Mouse (Mus musculus) layer of hippocampus, postnatal 14 days (tissue): ENCODE measurements around the gene Krtap1-4. TPM values are rescaled to one million over a fixed set of nuclear protein-coding genes. Genes with fewer than 3 reads are reported as not detected.
"Not testable (repeated sequence)": the region's sequence is repeated elsewhere in the genome, so short reads cannot be mapped to it uniquely, and the experiment has no call there.

Experiments used
- DNase-seq, 2 experiments: peaks; one replicate each; pipeline ENCODE4 v3.0.0; 2021 to 2022; ENCODE audit warnings: low spot score in 2 of 2, mixed read lengths in 1 of 2
- long read RNA-seq, 2 experiments: library from polyadenylated mRNA; stranded (forward); transcript quantifications; one replicate each; pipeline ENCODE4 v2.0.0; 2021
- total RNA-seq, 2 experiments: library from RNA; stranded (reverse); gene quantifications; 2 replicates each; pipeline ENCODE4 v1.2.3; 2021

Krtap1-4 gene
- total RNA-seq, result not detected
- long read RNA-seq, experiment 1, result 0 reads
- long read RNA-seq, experiment 2, result 0 reads

DNA sequence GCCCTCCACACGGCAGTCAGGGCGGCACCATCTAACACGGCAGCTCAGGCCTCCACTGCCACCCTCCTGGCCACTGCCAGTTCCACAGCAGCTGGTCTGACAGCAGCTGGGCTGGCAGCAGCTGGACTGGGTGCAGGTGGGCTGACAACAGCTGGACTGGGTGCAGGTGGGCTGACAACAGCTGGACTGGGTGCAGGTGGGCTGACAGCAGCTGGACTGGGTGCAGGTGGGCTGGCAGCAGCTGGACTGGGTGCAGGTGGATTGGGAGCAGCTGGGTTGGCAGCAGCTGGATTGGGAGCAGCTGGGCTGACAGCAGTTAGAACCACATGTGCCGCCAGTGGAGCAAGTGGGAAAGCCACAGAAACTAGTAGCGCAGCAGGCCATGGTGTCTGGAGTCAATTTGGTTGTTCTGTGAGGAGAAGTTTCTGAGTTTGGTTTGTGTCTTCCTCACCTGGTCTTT, at the start of gene Krtap1-4:
TSS of gene Krtap1-4 (minus strand) at position 410 of the 460 bp plus-strand sequence.
- DNase-seq, result no peak

DNA sequence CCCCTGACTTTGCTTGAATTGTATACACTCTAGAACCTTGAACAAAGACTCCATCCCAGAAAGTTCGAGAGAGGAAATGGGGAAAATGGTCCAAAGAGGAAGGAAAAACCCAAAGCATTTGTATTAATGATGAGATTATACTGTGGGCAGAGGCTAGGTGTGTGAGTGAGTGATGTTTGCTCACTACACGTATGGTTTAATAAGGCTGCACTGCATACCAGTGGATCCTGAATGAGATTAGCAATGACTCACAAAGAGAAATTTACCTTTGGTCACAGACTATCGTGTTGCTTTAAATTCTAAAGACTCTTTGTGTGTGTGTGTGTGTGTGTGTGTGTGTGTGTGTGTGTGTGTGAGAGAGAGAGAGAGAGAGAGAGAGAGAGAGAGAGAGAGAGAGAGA, 47.4 kb upstream of the Krtap1-4 start:
- DNase-seq, result no peak

DNA sequence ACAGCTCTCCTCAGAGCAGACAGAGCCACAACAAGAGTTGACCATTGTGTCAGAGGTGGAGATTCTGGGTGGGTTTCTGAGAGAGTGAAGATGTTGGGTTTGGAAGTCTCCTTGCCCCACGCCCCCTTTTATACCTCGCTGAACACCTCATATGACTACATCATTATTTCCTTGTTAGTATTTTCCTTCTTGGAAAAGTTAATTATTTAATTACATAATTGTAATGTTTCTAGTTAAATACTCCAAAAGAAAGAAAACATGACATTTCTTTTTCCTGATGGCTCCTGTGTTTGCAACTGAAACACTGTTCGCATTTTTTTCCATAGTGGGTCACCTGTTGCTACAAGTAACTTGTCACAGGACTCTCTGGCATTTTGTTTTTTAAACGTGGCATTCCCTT, 44.7 kb upstream of the Krtap1-4 start, which contains the start of gene Krtap4-1:
TSS of gene Krtap4-1 (minus strand) at position 101 of the 400 bp plus-strand sequence.
- no peak for DNase-seq

DNA sequence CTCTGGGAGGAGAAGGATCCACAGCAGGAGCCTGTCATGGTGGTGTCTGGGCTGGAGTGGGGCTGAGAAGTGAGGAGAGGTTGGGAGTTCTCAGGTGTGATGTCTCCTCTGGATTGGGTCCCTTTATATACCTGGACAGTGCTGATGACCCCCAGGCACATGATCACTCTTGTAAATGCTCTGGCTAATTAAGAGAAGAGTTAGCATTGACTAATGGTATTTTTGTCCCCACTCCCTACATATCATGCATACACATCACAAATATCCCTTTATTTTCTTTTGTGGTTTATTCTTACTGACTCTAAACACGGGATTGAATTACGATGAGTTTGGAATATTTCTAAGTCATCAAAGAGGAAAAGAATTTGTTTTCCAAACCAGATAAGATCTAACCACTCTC, 36.9 kb upstream of the Krtap1-4 start, which contains the start of gene Gm11562:
TSS of gene Gm11562 (minus strand) at position 101 of the 400 bp plus-strand sequence.
- no peak for DNase-seq

DNA sequence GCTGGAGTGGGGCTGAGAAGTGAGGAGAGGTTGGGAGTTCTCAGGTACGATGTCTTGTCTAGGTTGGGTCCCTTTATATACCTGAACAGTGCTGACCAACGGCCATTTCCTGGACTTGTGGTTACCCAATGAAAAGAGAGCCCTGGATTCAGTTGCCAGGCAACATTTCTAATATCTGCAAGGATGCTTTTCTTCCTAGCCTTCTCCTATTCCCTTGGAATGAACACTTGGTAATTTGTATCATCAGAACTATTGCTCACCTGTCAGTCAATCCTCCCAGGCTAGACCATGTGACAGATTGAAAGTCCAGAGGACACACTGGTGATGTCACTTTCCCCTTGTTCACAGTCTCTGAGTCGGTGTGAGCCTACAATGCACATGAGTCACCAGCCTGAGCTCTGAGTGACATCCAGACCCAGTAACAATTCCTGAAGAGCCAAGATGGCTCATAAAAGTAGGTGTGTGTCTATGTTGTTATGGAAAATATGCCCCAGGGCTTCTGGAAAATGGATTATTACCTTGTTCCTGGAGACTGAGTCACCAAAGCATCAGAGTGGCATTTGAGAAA, 31.4 kb upstream of the Krtap1-4 start, which contains the start of gene Krtap2-4:
TSS of gene Krtap2-4 (minus strand) at position 51 of the 568 bp plus-strand sequence.
- DNase-seq, result no peak

- DNase-seq, result not testable (repeated sequence)
These were observed 26.6 kb upstream of the Krtap1-4 start, which contains the start of gene Gm11937 for GRCm38 (mm10) chr11:99610089-99610488. Gm11937 (minus strand) TSS chr11:99610189.

DNA sequence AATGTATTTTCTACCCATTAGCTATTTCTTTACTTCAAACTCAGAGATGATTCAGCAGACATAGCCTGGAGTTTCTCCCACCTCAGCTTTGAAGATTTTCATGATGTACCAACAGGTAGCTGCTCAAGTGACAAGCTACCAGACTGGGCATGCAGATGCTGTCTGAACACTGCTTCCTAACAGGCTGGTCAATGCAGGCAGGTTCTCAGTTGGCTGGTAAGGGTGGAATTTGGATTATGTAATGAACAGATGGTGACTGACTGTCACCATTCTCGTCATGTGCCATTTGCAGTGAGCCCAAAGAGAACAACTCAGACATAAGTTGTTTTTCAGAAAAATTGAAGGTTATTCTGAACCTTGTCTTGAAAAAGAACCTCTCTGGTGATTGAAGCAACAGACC, 25.7 kb upstream of the Krtap1-4 start:
- DNase-seq, result peak; percentile 13 to 52

GRCm38 (mm10) chr11:99603208-99603607, 19.8 kb upstream of the Krtap1-4 start, which contains the start of gene Gm11938:
Gm11938 (minus strand) TSS chr11:99603308.
- DNase-seq, result not testable (repeated sequence)

DNA sequence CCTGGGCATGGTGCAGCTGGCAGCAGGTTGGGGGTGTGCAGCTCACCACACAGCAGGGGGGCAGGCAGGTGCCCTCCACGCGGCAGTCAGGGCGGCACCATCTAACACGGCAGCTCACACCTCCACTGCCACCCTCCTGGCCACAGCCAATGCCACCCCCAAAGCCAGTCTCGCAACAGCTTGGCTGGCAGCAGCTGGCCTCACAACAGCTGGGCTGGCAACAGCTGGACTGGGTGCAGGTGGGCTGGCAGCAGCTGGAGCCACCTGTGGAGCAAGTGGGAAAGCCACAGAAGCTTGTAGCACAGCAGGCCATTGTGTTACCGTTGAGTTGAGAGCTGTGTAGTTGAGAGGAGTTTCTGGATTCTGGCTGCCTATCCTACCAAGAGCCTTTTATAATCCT, 14.3 kb upstream of the Krtap1-4 start, which contains the start of gene Krtap9-3:
TSS of gene Krtap9-3 (minus strand) at position 364 of the 400 bp plus-strand sequence.
- DNase-seq, result not testable (repeated sequence)

DNA sequence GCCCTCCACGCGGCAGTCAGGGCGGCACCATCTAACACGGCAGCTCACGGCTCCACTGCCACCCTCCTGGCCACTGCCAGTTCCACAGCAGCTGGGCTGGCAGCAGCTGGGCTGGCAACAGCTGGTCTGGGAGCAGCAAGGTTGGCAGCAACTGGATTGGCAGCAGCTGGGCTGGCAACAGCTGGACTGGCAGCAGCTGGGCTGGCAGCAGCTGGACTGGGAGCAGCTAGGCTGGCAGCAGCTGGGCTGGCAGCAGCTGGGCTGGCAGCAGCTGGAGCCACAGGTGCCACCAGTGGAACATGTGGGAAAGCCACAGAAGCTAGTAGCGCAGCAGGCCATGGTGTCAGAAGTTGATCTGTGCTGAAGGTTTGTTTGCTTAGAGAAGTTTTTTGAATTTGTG, 7.5 kb upstream of the Krtap1-4 start, which contains the start of gene Krtap1-3:
TSS of gene Krtap1-3 (minus strand) at position 359 of the 400 bp plus-strand sequence.
- DNase-seq, result no peak

- DNase-seq, result peak; percentile 46 to 77
These were observed 1.6 kb upstream of the Krtap1-4 start for GRCm38 (mm10) chr11:99585096-99585495.

- DNase-seq, result no peak
These were observed 1.9 kb downstream of the Krtap1-4 start for GRCm38 (mm10) chr11:99581564-99581963.

DNA sequence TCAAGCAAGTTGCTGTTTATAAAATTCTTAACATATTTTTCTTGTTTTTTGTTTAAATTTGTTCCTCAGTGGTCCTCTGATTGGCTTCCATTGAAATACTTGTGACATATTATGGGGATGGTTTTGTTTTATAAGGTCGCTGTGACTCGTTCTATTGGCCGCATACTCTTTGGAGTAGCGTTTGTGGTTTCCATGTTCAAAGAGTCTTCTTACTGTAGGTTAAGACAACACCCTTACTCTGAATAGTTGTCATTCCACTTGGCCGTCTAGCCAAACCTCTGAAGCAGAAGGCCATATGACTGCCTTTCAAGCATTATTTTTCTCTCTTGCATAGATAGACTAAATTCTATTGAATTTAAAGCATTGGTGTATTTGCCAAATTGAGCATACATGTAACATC, 2.4 kb downstream of the Krtap1-4 start:
- DNase-seq, result no peak

DNA sequence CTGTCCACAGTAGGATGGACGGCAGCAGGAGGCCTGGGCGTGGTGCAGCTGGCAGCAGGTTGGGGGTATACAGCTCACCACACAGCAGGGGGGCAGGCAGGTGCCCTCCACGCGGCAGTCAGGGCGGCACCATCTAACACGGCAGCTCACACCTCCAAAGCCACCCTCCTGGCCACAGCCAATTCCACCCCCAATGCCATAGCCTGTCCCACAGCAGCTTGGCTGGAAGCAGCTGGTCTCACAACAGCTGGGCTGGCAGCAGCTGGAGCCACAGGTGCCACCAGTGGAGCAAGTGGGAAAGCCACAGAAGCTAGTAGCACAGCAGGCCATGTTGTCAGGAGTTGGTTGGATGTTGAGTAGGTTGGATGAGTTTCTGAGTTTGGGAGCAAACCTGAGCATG, 2.8 kb downstream of the Krtap1-4 start, which contains the start of gene Krtap1-5:
TSS of gene Krtap1-5 (minus strand) at position 381 of the 400 bp plus-strand sequence.
- no peak for DNase-seq

GRCm38 (mm10) chr11:99574106-99574505, 9.3 kb downstream of the Krtap1-4 start:
- DNase-seq, result peak; percentile 60 to 65

GRCm38 (mm10) chr11:99573164-99573563, 10.3 kb downstream of the Krtap1-4 start:
- no peak for DNase-seq

- no peak for DNase-seq
These were observed 16.9 kb downstream of the Krtap1-4 start, which contains the start of gene Krtap3-1 for GRCm38 (mm10) chr11:99566530-99566929. Krtap3-1 (minus strand) TSS chr11:99566630.

- no peak for DNase-seq
These were observed 20.9 kb downstream of the Krtap1-4 start for GRCm38 (mm10) chr11:99562580-99562979.

DNA sequence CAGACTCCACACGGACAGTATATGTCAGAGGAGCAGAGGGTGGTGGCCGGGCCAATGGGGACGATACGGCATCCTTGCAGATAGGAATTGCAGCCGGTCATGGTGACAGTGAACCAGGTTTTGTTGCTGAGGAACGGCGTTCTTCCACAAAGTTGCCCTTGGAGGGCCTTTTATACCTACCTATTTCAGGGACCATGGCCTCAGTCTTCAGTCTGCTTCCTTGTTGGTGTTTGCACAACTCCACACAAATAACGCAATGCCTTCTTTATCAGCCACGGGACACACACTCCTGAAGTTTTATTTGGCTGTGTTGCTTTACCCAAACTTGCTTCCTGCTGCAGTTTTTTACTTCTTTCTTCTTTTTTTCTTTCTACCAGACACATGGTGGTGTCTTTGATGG, 24.1 kb downstream of the Krtap1-4 start, which contains the start of gene Gm11939:
TSS of gene Gm11939 (minus strand) at position 101 of the 400 bp plus-strand sequence.
- DNase-seq, result no peak

- no peak for DNase-seq
These were observed 25.3 kb downstream of the Krtap1-4 start for GRCm38 (mm10) chr11:99557976-99558745.

GRCm38 (mm10) chr11:99556753-99557152, 26.7 kb downstream of the Krtap1-4 start, which contains the start of gene Krtap3-2:
Krtap3-2 (minus strand) TSS chr11:99556853.
- DNase-seq, result no peak
